ENCODE assay signal across 20 mouse cellular contexts in genomic region chr5:150268261-150268660, GRCm38 (mm10).
DNase-seq lines count a peak whose midpoint lies in the region; TF ChIP-seq lines count a peak whose summit lies in the region.
"Had no signal": no experiment of that assay in that cellular context is flagged by ENCODE, and none has a peak within 500 bp of the region (broad histone marks: within the 10 kb centered on the region; RNA-seq: fewer than 3 reads in every experiment).

No protein-coding gene starts in this region.

- DNase-seq in kidney, adult 2 months, result no peak
- DNase-seq in kidney, postnatal 25 days, result no peak
- no peak for DNase-seq in testis, postnatal 14 days (ENCODE audit: low spot score)
- DNase-seq in R1 (ENCODE audit: low read depth, low spot score), result peak; percentile 83
- DNase-seq in splenic B cell, adult 2 months (ENCODE audit: low read depth, low spot score), result peak; percentile 36
- DNase-seq in left cerebral cortex, postnatal 10 days (ENCODE audit: extremely low spot score in 1 of 2, low spot score in 2 of 2), result no peak
- no peak for DNase-seq in right cerebral cortex, postnatal 25 days
- DNase-seq: adrenal gland, adult 8-10 months; cerebellum, postnatal 36 days; gastrocnemius, postnatal 25 days; kidney, postnatal 10 days; lung, postnatal 36 days; right cerebral cortex, adult 18-20 months had no signal

- H3K36me3 ChIP-seq in kidney, adult 2 months (ENCODE audit: control insufficient read depth, insufficient read depth, low read length), result no peaks in the 10 kb centered on the region
- no peaks in the 10 kb centered on the region for H3K36me3 ChIP-seq in testis, adult 2 months (ENCODE audit: control insufficient read depth, insufficient read depth, low read length)
- H3K36me3 ChIP-seq in splenic B cell, adult 2 months (ENCODE audit: control insufficient read depth, insufficient read depth, low read length, poor library complexity, severe bottlenecking), result no peaks in the 10 kb centered on the region
- H3K36me3 ChIP-seq: embryonic facial prominence, embryonic 13.5 days; forebrain, embryonic 12.5 days; hindbrain, embryonic 15.5 days; limb, embryonic 13.5 days had no signal

- TF ChIP-seq CTCF in kidney, adult 2 months (conservative IDR thresholded peaks at IDR 0.05; ENCODE audit: insufficient read depth, insufficient read length, low read depth, low read length), result peak; percentile 26; the same call in 1 of the 2 replicates
- peak; percentile 45; the same call in 1 of the 2 replicates for TF ChIP-seq CTCF in testis, adult 2 months (IDR thresholded peaks at IDR 0.05; ENCODE audit: control insufficient read depth, insufficient read depth, insufficient replicate concordance, low read depth, low read length)

- intact Hi-C loops in left cerebral cortex, postnatal 10 days (cut with DNase I), result no loop called here

- no peak for TF ChIP-seq POLR2A in kidney, adult 2 months (IDR thresholded peaks at IDR 0.05; ENCODE audit: low read depth, low read length)
- no peak for TF ChIP-seq POLR2A in testis, adult 2 months (IDR thresholded peaks at IDR 0.05; ENCODE audit: control insufficient read depth, low read depth, low read length)

- no peak overlapping the region for H3K4me3 ChIP-seq in kidney, adult 2 months (ENCODE audit: insufficient read depth, low read depth, low read length)
- H3K4me3 ChIP-seq in testis, adult 2 months (ENCODE audit: control insufficient read depth, low read depth, low read length), result no peak overlapping the region
- H3K4me3 ChIP-seq: embryonic facial prominence, embryonic 13.5 days; forebrain, embryonic 12.5 days; heart, embryonic 13.5 days; hindbrain, embryonic 15.5 days; limb, embryonic 13.5 days had no signal

- 94% methylated on average over 3 of the region's 3 CpGs for WGBS in kidney, adult 2 months

- H3K4me1 ChIP-seq in kidney, adult 2 months (ENCODE audit: control insufficient read depth, insufficient read depth, low read length), result no peaks in the 10 kb centered on the region; the same call in none of the 2 replicates
- no peaks in the 10 kb centered on the region; the same call in 1 of the 2 replicates for H3K4me1 ChIP-seq in testis, adult 2 months (ENCODE audit: control insufficient read depth, insufficient read depth, low read length)
- H3K4me1 ChIP-seq: forebrain, embryonic 12.5 days had no signal

- H3K27ac ChIP-seq in kidney, adult 2 months (ENCODE audit: insufficient read depth, low read depth, low read length), result no peak overlapping the region
- H3K27ac ChIP-seq in testis, adult 2 months (ENCODE audit: control insufficient read depth, insufficient read depth, low read depth, low read length), result no peak overlapping the region
- H3K27ac ChIP-seq: embryonic facial prominence, embryonic 13.5 days; forebrain, embryonic 12.5 days; heart, embryonic 13.5 days; hindbrain, embryonic 15.5 days; limb, embryonic 13.5 days had no signal

- H3K27me3 ChIP-seq in kidney, adult 2 months (replicated peaks; ENCODE audit: control insufficient read depth, insufficient read depth, low read length), result no peaks in the 10 kb centered on the region
- H3K27me3 ChIP-seq in testis, adult 2 months (ENCODE audit: control insufficient read depth, insufficient read depth, low read length), result no peaks in the 10 kb centered on the region
- no peaks in the 10 kb centered on the region for H3K27me3 ChIP-seq in splenic B cell, adult 2 months (ENCODE audit: control insufficient read depth, insufficient read depth, low read length, poor library complexity, severe bottlenecking)
- H3K27me3 ChIP-seq: embryonic facial prominence, embryonic 13.5 days; forebrain, embryonic 12.5 days; heart, embryonic 13.5 days; hindbrain, embryonic 15.5 days; limb, embryonic 13.5 days; Patski had no signal

Comparison
In these comparisons a context has a peak if more than half of its experiments do, and no peak if none do; other contexts are left out.
1. DNase-seq: peak in R1 (single experiment) and splenic B cell, adult 2 months (single experiment); none in kidney, adult 2 months (single experiment), kidney, postnatal 25 days (0 of 2), testis, postnatal 14 days (single experiment), left cerebral cortex, postnatal 10 days (0 of 2) and right cerebral cortex, postnatal 25 days (single experiment).